Mouse (Mus musculus): ENCODE measurements around the gene Lrpprc.

- TF ChIP-seq CTCF (IDR thresholded peaks at IDR 0.05; ENCODE audit: extremely low read depth, insufficient read length, insufficient replicate concordance, low read depth, low read length) (no peak), POLR2A (IDR thresholded peaks at IDR 0.05; ENCODE audit: low read depth, low read length) (no peak)
Measured at GRCm38 (mm10) chr17:84776362-84777000, 14.1 kb downstream of the Lrpprc start.

Data from small intestine, adult 2 months (tissue).